Mouse (Mus musculus): ENCODE data around the gene Zbtb16. TPM values are rescaled to one million over a fixed set of nuclear protein-coding genes. Genes with fewer than 3 reads are reported as not detected.

Zbtb16 gene
- polyA plus RNA-seq, 1 experiment = not detected

- no peak overlapping the region for H3K27ac ChIP-seq (ENCODE audit: insufficient read depth, low read depth, low read length)
- TF ChIP-seq POLR2A (IDR thresholded peaks at IDR 0.05; ENCODE audit: insufficient read depth, low read depth, low read length) (no peak), CTCF (IDR thresholded peaks at IDR 0.05; ENCODE audit: insufficient read depth, low read depth, low read length) (no peak)
- H3K4me3 ChIP-seq (ENCODE audit: insufficient read depth, low read depth, low read length) = no peak overlapping the region
- H3K4me1 ChIP-seq (ENCODE audit: control insufficient read depth, insufficient read depth, low read length) = no peaks in the 10 kb centered on the region
- 93% methylated on average over 5 of the region's 5 CpGs for WGBS
Measured at GRCm38 (mm10) chr9:48849531-48849930, 13.5 kb upstream of the Zbtb16 start.

- H3K4me1 ChIP-seq (ENCODE audit: control insufficient read depth, insufficient read depth, low read length) = peaks cover 14% of the 10 kb centered on the region
- 100% methylated on average over 3 of the region's 3 CpGs for WGBS
- H3K27ac ChIP-seq (ENCODE audit: insufficient read depth, low read depth, low read length) = no peak overlapping the region
- H3K4me3 ChIP-seq (ENCODE audit: insufficient read depth, low read depth, low read length) = no peak overlapping the region
- no peak for TF ChIP-seq CTCF (IDR thresholded peaks at IDR 0.05; ENCODE audit: insufficient read depth, low read depth, low read length)
- no peak for TF ChIP-seq POLR2A (IDR thresholded peaks at IDR 0.05; ENCODE audit: insufficient read depth, low read depth, low read length)
Measured at GRCm38 (mm10) chr9:48839568-48839967, 3.5 kb upstream of the Zbtb16 start.

- WGBS = 77% methylated on average over 4 of the region's 4 CpGs
- H3K4me3 ChIP-seq (ENCODE audit: insufficient read depth, low read depth, low read length) = no peak overlapping the region
- H3K27ac ChIP-seq (ENCODE audit: insufficient read depth, low read depth, low read length) = no peak overlapping the region
- H3K4me1 ChIP-seq (ENCODE audit: control insufficient read depth, insufficient read depth, low read length) = peaks cover 16% of the 10 kb centered on the region
- TF ChIP-seq CTCF (IDR thresholded peaks at IDR 0.05; ENCODE audit: insufficient read depth, low read depth, low read length) (no peak), POLR2A (IDR thresholded peaks at IDR 0.05; ENCODE audit: insufficient read depth, low read depth, low read length) (no peak)
Measured at GRCm38 (mm10) chr9:48838346-48838745, 2.3 kb upstream of the Zbtb16 start.

GRCm38 (mm10) chr9:48837181-48837580 lies 1.2 kb upstream of the Zbtb16 start:
- Histone ChIP-seq H3K27ac (ENCODE audit: insufficient read depth, low read depth, low read length) (no peak overlapping the region), H3K4me3 (ENCODE audit: insufficient read depth, low read depth, low read length) (no peak overlapping the region), H3K4me1 (ENCODE audit: control insufficient read depth, insufficient read depth, low read length) (peaks cover 21% of the 10 kb centered on the region)
- 12% methylated on average over 14 of the region's 14 CpGs for WGBS
- TF ChIP-seq POLR2A (IDR thresholded peaks at IDR 0.05; ENCODE audit: insufficient read depth, low read depth, low read length) = no peak
- TF ChIP-seq CTCF (IDR thresholded peaks at IDR 0.05; ENCODE audit: insufficient read depth, low read depth, low read length) = no peak; the same call in 1 of the 2 replicates

- TF ChIP-seq POLR2A (IDR thresholded peaks at IDR 0.05; ENCODE audit: insufficient read depth, low read depth, low read length) = no peak
- no peak for TF ChIP-seq CTCF (IDR thresholded peaks at IDR 0.05; ENCODE audit: insufficient read depth, low read depth, low read length)
- 0 out of 2 replicates have a peak overlapping the region, but pooled peaks have one; percentile 27 for H3K27ac ChIP-seq (ENCODE audit: insufficient read depth, low read depth, low read length)
- 4% methylated on average over 12 of the region's 12 CpGs for WGBS
- H3K4me1 ChIP-seq (ENCODE audit: control insufficient read depth, insufficient read depth, low read length) = peaks cover 28% of the 10 kb centered on the region
- peak overlapping the region; percentile 95 for H3K4me3 ChIP-seq (ENCODE audit: insufficient read depth, low read depth, low read length)
Measured at GRCm38 (mm10) chr9:48836566-48836930, 526 bp upstream of the Zbtb16 start.

- TF ChIP-seq POLR2A (IDR thresholded peaks at IDR 0.05; ENCODE audit: insufficient read depth, low read depth, low read length) = no peak
- TF ChIP-seq CTCF (IDR thresholded peaks at IDR 0.05; ENCODE audit: insufficient read depth, low read depth, low read length) = no peak
- peaks cover 29% of the 10 kb centered on the region for H3K4me1 ChIP-seq (ENCODE audit: control insufficient read depth, insufficient read depth, low read length)
- H3K27ac ChIP-seq (ENCODE audit: insufficient read depth, low read depth, low read length) = no peak overlapping the region; the same call in 1 of the 2 replicates
- WGBS = 4% methylated on average over 65 of the region's 65 CpGs
- peak overlapping the region; percentile 95 for H3K4me3 ChIP-seq (ENCODE audit: insufficient read depth, low read depth, low read length)
Measured at GRCm38 (mm10) chr9:48834541-48835411, 1.2 kb downstream of the Zbtb16 start.

GRCm38 (mm10) chr9:48834006-48834405 lies 2.0 kb downstream of the Zbtb16 start:
- H3K4me3 ChIP-seq (ENCODE audit: insufficient read depth, low read depth, low read length) = peak overlapping the region; percentile 95
- H3K4me1 ChIP-seq (ENCODE audit: control insufficient read depth, insufficient read depth, low read length) = peaks cover 29% of the 10 kb centered on the region
- H3K27ac ChIP-seq (ENCODE audit: insufficient read depth, low read depth, low read length) = no peak overlapping the region
- WGBS = 68% methylated on average over 4 of the region's 4 CpGs
- TF ChIP-seq CTCF (IDR thresholded peaks at IDR 0.05; ENCODE audit: insufficient read depth, low read depth, low read length) = no peak
- TF ChIP-seq POLR2A (IDR thresholded peaks at IDR 0.05; ENCODE audit: insufficient read depth, low read depth, low read length) = no peak

GRCm38 (mm10) chr9:48833493-48833892 lies 2.5 kb downstream of the Zbtb16 start:
- peaks cover 29% of the 10 kb centered on the region for H3K4me1 ChIP-seq (ENCODE audit: control insufficient read depth, insufficient read depth, low read length)
- no peak overlapping the region for H3K27ac ChIP-seq (ENCODE audit: insufficient read depth, low read depth, low read length)
- 93% methylated on average over 11 of the region's 11 CpGs for WGBS
- no peak overlapping the region for H3K4me3 ChIP-seq (ENCODE audit: insufficient read depth, low read depth, low read length)
- TF ChIP-seq POLR2A (IDR thresholded peaks at IDR 0.05; ENCODE audit: insufficient read depth, low read depth, low read length) (no peak), CTCF (IDR thresholded peaks at IDR 0.05; ENCODE audit: insufficient read depth, low read depth, low read length) (no peak)

GRCm38 (mm10) chr9:48832473-48833100 lies 3.4 kb downstream of the Zbtb16 start:
- Histone ChIP-seq H3K4me3 (ENCODE audit: insufficient read depth, low read depth, low read length) (no peak overlapping the region), H3K27ac (ENCODE audit: insufficient read depth, low read depth, low read length) (no peak overlapping the region), H3K4me1 (ENCODE audit: control insufficient read depth, insufficient read depth, low read length) (peaks cover 29% of the 10 kb centered on the region)
- no peak for TF ChIP-seq POLR2A (IDR thresholded peaks at IDR 0.05; ENCODE audit: insufficient read depth, low read depth, low read length)
- TF ChIP-seq CTCF (IDR thresholded peaks at IDR 0.05; ENCODE audit: insufficient read depth, low read depth, low read length) = no peak
- 90% methylated on average over 20 of the region's 20 CpGs for WGBS

Data from olfactory bulb, adult 2 months (tissue).